Mouse (Mus musculus): ENCODE data around the gene Drg1. TPM values are rescaled to one million over a fixed set of nuclear protein-coding genes. Genes with fewer than 3 reads are reported as not detected.
A peak's percentile ranks its signal among the peaks of the same experiment; 100 is the strongest.
"Not testable (repeated sequence)": the region's sequence is repeated elsewhere in the genome, so short reads cannot be mapped to it uniquely, and the experiment has no call there.

Gene Drg1
- polyA plus RNA-seq, 1 experiment from 2014 or later: 182 TPM

DNA sequence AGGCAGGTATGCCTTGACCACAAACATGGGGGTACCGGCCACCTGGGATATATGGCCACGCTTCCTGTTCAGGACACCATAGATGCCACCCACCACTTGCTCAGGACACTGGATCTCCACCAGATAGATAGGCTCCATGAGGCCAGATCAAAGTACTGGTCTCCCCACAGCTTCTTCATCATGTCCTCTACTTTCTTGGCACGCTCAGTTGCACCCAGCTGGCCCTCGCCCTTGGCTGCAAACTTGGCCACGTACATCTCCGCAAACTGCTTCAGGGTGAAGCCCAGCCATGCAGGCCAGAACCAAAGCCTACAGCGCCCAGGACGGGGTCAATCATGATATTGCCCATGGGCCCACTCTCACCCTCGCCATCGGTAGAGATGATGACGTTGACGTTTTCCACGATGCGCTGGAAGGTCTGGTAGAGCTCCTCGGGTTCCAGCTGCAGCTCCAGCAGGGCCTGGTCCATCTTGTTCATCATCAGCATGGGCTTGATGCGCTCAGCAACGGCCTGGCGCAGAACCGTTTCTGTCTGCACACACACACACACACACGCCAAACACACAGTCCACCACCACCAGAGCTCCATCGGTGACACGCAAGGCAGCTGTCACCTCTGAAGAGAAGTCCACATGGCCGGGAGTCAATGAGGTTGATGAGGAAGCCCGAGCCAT lies 116.1 kb downstream of the Drg1 start:
- H3K9ac ChIP-seq (ENCODE audit: low read depth, low read length); H3K9me3 ChIP-seq (replicated peaks; ENCODE audit: control insufficient read depth, low read length); H3K4me2 ChIP-seq; H3K4me1 ChIP-seq (ENCODE audit: control insufficient read depth, insufficient read depth, low read length); H3K27ac ChIP-seq (ENCODE audit: low read depth, low read length); H3K27me3 ChIP-seq (ENCODE audit: control insufficient read depth, insufficient read depth, low read length); H3K4me3 ChIP-seq (ENCODE audit: low read depth, low read length); H3K36me3 ChIP-seq (ENCODE audit: control insufficient read depth, insufficient read depth, low read length): not testable (repeated sequence)
- ATAC-seq (replicated peaks; ENCODE audit: insufficient number of reproducible peaks, low FRiP score, low TSS enrichment): peak; percentile 10; the same call in 1 of the 2 replicates
- WGBS (ENCODE audit: insufficient replicate concordance): 94% methylated on average over 21 of the region's 24 CpGs

DNA sequence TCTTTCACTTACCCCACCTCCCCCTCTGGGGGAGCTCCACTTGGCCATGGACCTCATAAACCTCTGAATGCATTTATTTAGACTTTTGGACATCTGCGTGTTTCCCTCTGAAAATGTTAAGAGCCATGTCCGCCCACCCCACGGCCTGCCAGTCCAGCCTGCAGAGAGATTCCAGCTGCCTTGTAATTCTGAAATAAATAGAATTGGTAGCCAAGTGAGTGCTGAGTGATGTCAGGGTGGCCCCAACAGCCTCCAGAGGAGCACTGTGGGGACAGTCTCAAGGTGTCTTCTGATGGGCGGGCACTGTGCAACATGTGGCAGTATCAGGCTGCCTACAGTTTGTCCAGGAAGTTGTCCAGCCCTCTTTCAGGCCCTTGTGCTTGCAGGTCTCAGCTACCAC lies 116.7 kb downstream of the Drg1 start:
- H3K4me1 ChIP-seq (ENCODE audit: control insufficient read depth, insufficient read depth, low read length); ATAC-seq (replicated peaks; ENCODE audit: insufficient number of reproducible peaks, low FRiP score, low TSS enrichment); H3K27me3 ChIP-seq (ENCODE audit: control insufficient read depth, insufficient read depth, low read length); H3K9me3 ChIP-seq (replicated peaks; ENCODE audit: control insufficient read depth, low read length); H3K36me3 ChIP-seq (ENCODE audit: control insufficient read depth, insufficient read depth, low read length); H3K4me3 ChIP-seq (ENCODE audit: low read depth, low read length); H3K4me2 ChIP-seq; H3K27ac ChIP-seq (ENCODE audit: low read depth, low read length); H3K9ac ChIP-seq (ENCODE audit: low read depth, low read length): not testable (repeated sequence)
- WGBS (ENCODE audit: insufficient replicate concordance): 90% methylated on average over 4 of the region's 4 CpGs

DNA sequence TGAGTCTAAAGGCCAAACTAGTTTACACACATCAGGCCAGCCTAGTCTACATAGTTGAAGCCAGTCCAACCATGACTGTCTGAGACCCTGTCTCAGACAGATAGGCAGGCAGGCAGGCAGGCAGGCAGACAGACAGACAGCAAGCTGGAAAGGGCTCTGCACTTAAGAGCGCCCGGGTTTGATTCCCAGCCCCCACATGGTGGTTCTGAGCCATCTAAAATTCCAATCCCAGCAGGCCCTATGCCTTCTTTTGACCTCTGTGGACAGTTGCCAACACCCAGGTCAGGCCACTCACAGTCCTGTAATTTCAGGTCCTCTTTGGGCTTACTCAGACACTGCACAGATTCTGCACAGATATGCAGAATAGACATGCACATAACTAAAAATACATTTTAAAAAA lies 119.4 kb downstream of the Drg1 start:
- H3K4me1 ChIP-seq (ENCODE audit: control insufficient read depth, insufficient read depth, low read length); ATAC-seq (replicated peaks; ENCODE audit: insufficient number of reproducible peaks, low FRiP score, low TSS enrichment): not testable (repeated sequence)
- 81% methylated on average over 2 of the region's 2 CpGs for WGBS (ENCODE audit: insufficient replicate concordance)

DNA sequence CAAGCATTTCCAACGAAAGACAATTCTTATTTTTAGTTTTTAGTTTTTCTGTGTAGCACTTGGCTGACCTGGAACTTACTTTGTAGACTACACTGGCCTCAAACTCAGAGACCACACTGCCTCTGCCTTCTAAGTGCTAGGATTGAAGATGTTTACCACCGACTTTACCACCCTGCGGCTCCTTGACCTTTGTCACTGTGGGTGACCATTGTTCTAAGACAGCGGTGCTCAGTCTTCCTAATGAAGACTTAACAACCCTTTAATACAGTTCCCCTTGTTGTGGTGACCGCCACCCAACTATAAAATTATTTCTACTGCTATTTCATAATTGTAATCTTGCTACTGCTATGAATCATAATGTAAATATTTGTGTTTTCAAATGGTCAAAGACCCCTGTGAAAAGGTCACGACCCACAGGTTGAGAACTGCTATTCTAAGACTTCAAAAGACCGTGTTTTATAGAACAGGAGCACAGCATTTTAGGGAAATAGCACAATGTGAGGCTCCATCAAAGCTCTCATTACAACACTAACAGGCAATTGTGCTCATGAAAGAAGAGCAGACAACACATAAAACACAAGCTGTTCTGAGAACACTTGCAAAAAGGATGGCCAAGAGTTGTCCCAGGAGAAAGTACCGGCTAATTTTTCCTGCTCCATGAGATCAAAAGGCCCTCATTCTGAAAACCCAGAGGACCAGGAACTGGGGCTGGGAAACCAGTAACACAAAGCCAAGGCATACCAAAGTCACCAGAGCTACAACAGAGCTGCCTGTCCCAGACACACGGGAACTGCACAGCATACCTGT lies 120.7 kb downstream of the Drg1 start:
- not testable (repeated sequence) for H3K27ac ChIP-seq (ENCODE audit: low read depth, low read length); H3K9me3 ChIP-seq (replicated peaks; ENCODE audit: control insufficient read depth, low read length); H3K4me1 ChIP-seq (ENCODE audit: control insufficient read depth, insufficient read depth, low read length); ATAC-seq (replicated peaks; ENCODE audit: insufficient number of reproducible peaks, low FRiP score, low TSS enrichment); H3K36me3 ChIP-seq (ENCODE audit: control insufficient read depth, insufficient read depth, low read length); H3K27me3 ChIP-seq (ENCODE audit: control insufficient read depth, insufficient read depth, low read length); H3K4me2 ChIP-seq; H3K4me3 ChIP-seq (ENCODE audit: low read depth, low read length); H3K9ac ChIP-seq (ENCODE audit: low read depth, low read length)
- WGBS (ENCODE audit: insufficient replicate concordance): 79% methylated on average over 7 of the region's 9 CpGs

More for the DNA sequence above, 119.4 kb downstream of the Drg1 start:
- not testable (repeated sequence) for H3K27me3 ChIP-seq (ENCODE audit: control insufficient read depth, insufficient read depth, low read length); H3K9ac ChIP-seq (ENCODE audit: low read depth, low read length); H3K9me3 ChIP-seq (replicated peaks; ENCODE audit: control insufficient read depth, low read length); H3K4me3 ChIP-seq (ENCODE audit: low read depth, low read length); H3K27ac ChIP-seq (ENCODE audit: low read depth, low read length); H3K36me3 ChIP-seq (ENCODE audit: control insufficient read depth, insufficient read depth, low read length); H3K4me2 ChIP-seq

DNA sequence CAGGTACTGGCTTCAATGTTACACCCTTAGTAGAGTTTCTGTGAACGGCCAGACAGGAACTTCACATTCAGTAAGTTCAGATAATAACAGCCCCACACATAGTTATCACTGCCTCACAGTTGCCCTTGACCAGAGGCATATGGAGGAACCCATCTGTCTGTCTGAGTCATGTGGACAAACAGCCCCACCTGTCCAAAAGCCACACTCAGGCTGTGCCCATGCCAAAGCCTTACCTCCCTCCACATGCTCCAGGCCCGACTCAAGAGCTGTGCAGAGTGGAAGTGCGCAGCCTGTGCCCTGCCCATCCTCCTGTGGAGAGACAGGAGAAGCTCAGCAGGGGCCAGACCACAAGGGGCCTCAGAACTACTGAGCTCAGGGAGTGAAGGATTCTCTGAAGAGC lies 122.2 kb downstream of the Drg1 start:
- H3K27ac ChIP-seq (ENCODE audit: low read depth, low read length); H3K4me1 ChIP-seq (ENCODE audit: control insufficient read depth, insufficient read depth, low read length); ATAC-seq (replicated peaks; ENCODE audit: insufficient number of reproducible peaks, low FRiP score, low TSS enrichment); H3K9me3 ChIP-seq (replicated peaks; ENCODE audit: control insufficient read depth, low read length); H3K4me2 ChIP-seq; H3K9ac ChIP-seq (ENCODE audit: low read depth, low read length); H3K27me3 ChIP-seq (ENCODE audit: control insufficient read depth, insufficient read depth, low read length); H3K36me3 ChIP-seq (ENCODE audit: control insufficient read depth, insufficient read depth, low read length); H3K4me3 ChIP-seq (ENCODE audit: low read depth, low read length): not testable (repeated sequence)
- 60% methylated on average over 3 of the region's 3 CpGs for WGBS (ENCODE audit: insufficient replicate concordance)

DNA sequence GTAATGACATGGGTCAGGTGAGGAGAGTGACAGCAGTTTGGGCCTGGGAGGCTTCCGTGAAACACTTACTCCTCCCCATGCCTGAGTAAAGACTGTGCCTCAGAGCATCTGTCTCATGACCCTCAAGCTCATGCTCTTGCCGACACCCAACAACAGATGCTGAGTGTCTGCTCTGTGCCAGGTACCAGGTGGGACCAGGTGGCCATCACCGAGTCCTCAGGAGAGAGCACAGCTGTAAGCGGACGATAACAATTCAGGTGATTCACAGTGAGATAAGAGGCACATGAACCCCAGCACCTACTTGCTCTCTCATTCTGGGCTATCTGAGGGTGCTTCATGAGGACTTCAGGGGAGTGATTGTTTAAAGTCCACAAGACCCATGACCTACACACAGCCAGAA lies 123.8 kb downstream of the Drg1 start:
- not testable (repeated sequence) for H3K4me1 ChIP-seq (ENCODE audit: control insufficient read depth, insufficient read depth, low read length); H3K4me3 ChIP-seq (ENCODE audit: low read depth, low read length); H3K9ac ChIP-seq (ENCODE audit: low read depth, low read length); H3K27me3 ChIP-seq (ENCODE audit: control insufficient read depth, insufficient read depth, low read length); H3K36me3 ChIP-seq (ENCODE audit: control insufficient read depth, insufficient read depth, low read length); H3K9me3 ChIP-seq (replicated peaks; ENCODE audit: control insufficient read depth, low read length); H3K4me2 ChIP-seq; H3K27ac ChIP-seq (ENCODE audit: low read depth, low read length)
- peak; percentile 66 for ATAC-seq (replicated peaks; ENCODE audit: insufficient number of reproducible peaks, low FRiP score, low TSS enrichment)
- WGBS (ENCODE audit: insufficient replicate concordance): 76% methylated on average over 4 of the region's 5 CpGs

DNA sequence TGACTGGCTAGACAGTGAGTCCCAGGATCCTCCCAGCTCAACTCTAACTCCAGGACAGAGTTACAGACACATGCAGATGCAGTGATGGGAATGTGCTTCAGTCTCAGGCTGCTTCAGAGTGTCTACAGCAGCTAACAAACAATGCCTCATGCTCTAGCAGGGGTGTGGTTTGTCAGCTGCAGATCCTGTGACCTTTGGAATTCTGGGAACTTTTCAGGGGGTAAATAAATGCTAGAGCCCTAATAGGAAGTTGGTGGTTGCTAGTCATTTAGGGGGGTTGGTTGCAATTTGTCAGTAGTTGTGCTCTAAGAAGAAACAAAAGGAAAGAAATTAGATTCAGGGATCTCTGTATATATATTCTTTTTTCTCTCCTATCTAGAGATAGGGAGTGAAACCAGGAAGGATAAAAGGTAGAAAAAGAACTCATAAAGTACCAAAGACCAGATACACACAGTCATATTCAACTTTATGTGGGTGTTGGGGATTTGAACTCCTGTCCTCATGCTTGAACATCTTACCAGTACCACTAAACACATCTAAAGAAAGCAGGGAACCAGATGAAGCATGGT lies 125.2 kb downstream of the Drg1 start:
- not testable (repeated sequence) for H3K4me2 ChIP-seq; H3K9me3 ChIP-seq (replicated peaks; ENCODE audit: control insufficient read depth, low read length); H3K36me3 ChIP-seq (ENCODE audit: control insufficient read depth, insufficient read depth, low read length); H3K9ac ChIP-seq (ENCODE audit: low read depth, low read length); H3K4me1 ChIP-seq (ENCODE audit: control insufficient read depth, insufficient read depth, low read length); H3K4me3 ChIP-seq (ENCODE audit: low read depth, low read length); H3K27ac ChIP-seq (ENCODE audit: low read depth, low read length); ATAC-seq (replicated peaks; ENCODE audit: insufficient number of reproducible peaks, low FRiP score, low TSS enrichment); H3K27me3 ChIP-seq (ENCODE audit: control insufficient read depth, insufficient read depth, low read length)

DNA sequence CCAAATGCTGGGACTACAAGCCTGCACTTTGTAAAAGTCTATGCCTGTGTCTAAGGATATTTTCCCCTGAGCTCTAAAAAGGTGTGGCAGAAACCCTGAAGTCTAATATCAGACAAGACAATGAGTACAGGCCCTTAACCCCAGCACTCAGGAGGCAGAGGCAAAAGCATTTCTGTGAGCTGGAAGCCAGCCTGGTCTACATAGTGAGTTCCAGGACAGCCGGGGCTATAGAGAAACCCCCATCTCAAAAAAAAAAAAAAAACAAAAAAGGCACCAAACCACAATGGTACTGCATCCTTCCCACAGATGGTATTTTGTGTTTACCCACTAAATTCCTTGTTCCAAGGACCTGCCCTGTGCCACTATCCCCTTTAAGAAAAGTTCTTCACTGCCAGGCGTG lies 127.9 kb downstream of the Drg1 start:
- not testable (repeated sequence) for H3K4me3 ChIP-seq (ENCODE audit: low read depth, low read length); ATAC-seq (replicated peaks; ENCODE audit: insufficient number of reproducible peaks, low FRiP score, low TSS enrichment); H3K4me2 ChIP-seq; H3K36me3 ChIP-seq (ENCODE audit: control insufficient read depth, insufficient read depth, low read length); H3K27ac ChIP-seq (ENCODE audit: low read depth, low read length); H3K9me3 ChIP-seq (replicated peaks; ENCODE audit: control insufficient read depth, low read length); H3K4me1 ChIP-seq (ENCODE audit: control insufficient read depth, insufficient read depth, low read length); H3K27me3 ChIP-seq (ENCODE audit: control insufficient read depth, insufficient read depth, low read length); H3K9ac ChIP-seq (ENCODE audit: low read depth, low read length)
- WGBS (ENCODE audit: insufficient replicate concordance): 72% methylated on average over 2 of the region's 2 CpGs
